Mouse (Mus musculus): ENCODE results near the gene Comt. TPM values are rescaled to one million over a fixed set of nuclear protein-coding genes. Genes with fewer than 3 reads are reported as not detected.

Gene Comt
- total and polyA plus RNA-seq, 3 experiments, result 139 to 208 (median 150) TPM

DNA sequence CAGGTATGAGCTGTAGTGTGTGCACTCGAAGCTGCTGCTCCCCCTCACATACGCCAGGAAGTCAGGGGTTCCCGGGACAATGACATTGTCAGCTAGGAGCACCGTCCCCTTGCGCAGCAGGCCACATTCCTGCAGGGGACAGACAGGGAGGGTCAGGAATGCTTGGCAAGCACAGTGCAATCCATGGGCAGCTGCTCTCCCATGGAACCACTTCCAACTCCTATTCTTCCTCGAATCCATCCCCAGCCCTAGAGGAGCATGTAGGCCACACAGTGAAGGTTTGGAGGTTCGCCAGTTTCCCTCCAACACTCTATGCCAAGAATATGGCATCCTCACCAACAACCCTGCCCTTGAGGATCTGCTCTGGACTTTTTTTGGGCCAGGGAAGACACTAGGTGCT lies 18.7 kb downstream of the Comt start:
- Histone ChIP-seq H3K36me3 (ENCODE audit: control insufficient read depth, insufficient read depth, low read length) (peaks cover 5% of the 10 kb centered on the region; the same call in 1 of the 2 replicates), H3K4me3 (no peak overlapping the region), H3K79me2 (replicated peaks; ENCODE audit: control insufficient read depth, insufficient read depth, low read length) (no peaks in the 10 kb centered on the region), H3K27ac (peak overlapping the region; percentile 45), H3K4me1 (ENCODE audit: control insufficient read depth, insufficient read depth, low read length) (peaks cover 12% of the 10 kb centered on the region), H3K27me3 (ENCODE audit: control insufficient read depth, insufficient read depth, low read length) (no peaks in the 10 kb centered on the region), H3K9ac (ENCODE audit: low read depth, low read length) (no peak overlapping the region)
- DNase-seq, result peak in 1 of 2 experiments; percentile 53
- no peak for TF ChIP-seq POLR2A (IDR thresholded peaks at IDR 0.05; ENCODE audit: insufficient read depth, low read depth, low read length)
- peak; percentile 53 for TF ChIP-seq EP300 (IDR thresholded peaks at IDR 0.05; ENCODE audit: insufficient read depth, low read depth, low read length)
- 18% methylated on average over 7 of the region's 7 CpGs for WGBS
- intact Hi-C loops (cut with DNase I), result loop anchor here (2.0 kb wide), 1 partner anchor 63 kb away; no protein-coding TSS in a partner anchor

DNA sequence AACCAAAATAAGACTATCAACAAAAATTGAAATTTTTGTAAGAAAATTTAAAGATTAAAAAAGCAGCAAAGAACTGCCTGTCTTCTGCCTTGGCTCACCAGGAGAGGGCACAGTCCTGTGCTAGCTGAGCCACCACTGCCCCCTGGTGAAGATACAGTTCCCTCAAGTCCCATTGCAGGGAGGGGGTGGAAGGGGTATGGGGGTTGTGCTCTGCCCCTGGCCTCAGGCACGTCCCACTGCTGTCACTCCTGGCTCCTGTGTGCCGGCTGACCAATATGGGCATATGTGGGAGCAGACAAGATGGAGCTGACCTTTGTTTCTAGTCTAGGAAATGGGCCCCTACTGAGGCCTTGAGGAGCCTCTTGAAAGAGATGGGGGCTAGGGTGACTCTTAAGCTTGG lies 20.4 kb downstream of the Comt start:
- H3K4me1 ChIP-seq (ENCODE audit: control insufficient read depth, insufficient read depth, low read length), result peaks cover 9% of the 10 kb centered on the region
- WGBS, result 11% methylated on average over 2 of the region's 2 CpGs
- H3K36me3 ChIP-seq (ENCODE audit: control insufficient read depth, insufficient read depth, low read length), result no peaks in the 10 kb centered on the region
- peak overlapping the region; percentile 36 for H3K27ac ChIP-seq
- no peaks in the 10 kb centered on the region for H3K27me3 ChIP-seq (ENCODE audit: control insufficient read depth, insufficient read depth, low read length)
- no peak overlapping the region for H3K9ac ChIP-seq (ENCODE audit: low read depth, low read length)
- intact Hi-C loops (cut with DNase I), result loop anchor here (2.0 kb wide), 1 partner anchor 61 kb away; no protein-coding TSS in a partner anchor
- H3K79me2 ChIP-seq (replicated peaks; ENCODE audit: control insufficient read depth, insufficient read depth, low read length), result no peaks in the 10 kb centered on the region
- peak; percentile 61 to 64 for DNase-seq
- H3K4me3 ChIP-seq, result no peak overlapping the region
- no peak for TF ChIP-seq POLR2A (IDR thresholded peaks at IDR 0.05; ENCODE audit: insufficient read depth, low read depth, low read length)
- peak; percentile 83 for TF ChIP-seq CTCF (IDR thresholded peaks at IDR 0.05)
- peak; percentile 77; the same call in 1 of the 2 replicates for TF ChIP-seq EP300 (IDR thresholded peaks at IDR 0.05; ENCODE audit: insufficient read depth, low read depth, low read length)

DNA sequence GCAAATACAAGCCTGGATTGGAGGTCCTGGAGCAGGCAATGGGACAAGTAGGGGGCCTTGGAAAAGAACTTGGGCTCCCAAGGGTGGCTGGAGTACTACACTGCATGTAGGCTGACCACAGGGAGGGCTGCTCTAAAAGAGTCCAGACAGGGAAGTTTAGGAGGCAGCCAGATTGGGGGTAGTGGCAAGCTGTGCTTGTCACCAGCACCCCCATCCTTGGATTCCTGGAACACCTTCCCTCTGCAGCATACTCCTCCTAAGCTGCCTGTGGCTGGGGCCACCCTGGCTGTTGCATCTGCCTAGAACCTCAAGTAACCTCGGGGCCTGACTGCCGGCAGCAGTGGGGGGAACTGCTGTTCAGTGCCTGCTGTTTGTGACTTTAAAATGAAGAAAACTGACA lies 20.8 kb downstream of the Comt start:
- peak overlapping the region; percentile 36; the same call in 1 of the 2 replicates for H3K27ac ChIP-seq
- no peaks in the 10 kb centered on the region for H3K27me3 ChIP-seq (ENCODE audit: control insufficient read depth, insufficient read depth, low read length)
- no peaks in the 10 kb centered on the region for H3K36me3 ChIP-seq (ENCODE audit: control insufficient read depth, insufficient read depth, low read length)
- H3K9ac ChIP-seq (ENCODE audit: low read depth, low read length), result no peak overlapping the region
- intact Hi-C loops (cut with DNase I), result loop anchor here (2.0 kb wide), 1 partner anchor 61 kb away; no protein-coding TSS in a partner anchor
- H3K4me1 ChIP-seq (ENCODE audit: control insufficient read depth, insufficient read depth, low read length), result peaks cover 9% of the 10 kb centered on the region
- no peaks in the 10 kb centered on the region for H3K79me2 ChIP-seq (replicated peaks; ENCODE audit: control insufficient read depth, insufficient read depth, low read length)
- no peak for DNase-seq
- 60% methylated on average over 2 of the region's 2 CpGs for WGBS
- no peak for TF ChIP-seq POLR2A (IDR thresholded peaks at IDR 0.05; ENCODE audit: insufficient read depth, low read depth, low read length)
- TF ChIP-seq CTCF (IDR thresholded peaks at IDR 0.05), result no peak
- TF ChIP-seq EP300 (IDR thresholded peaks at IDR 0.05; ENCODE audit: insufficient read depth, low read depth, low read length), result no peak
- no peak overlapping the region for H3K4me3 ChIP-seq

DNA sequence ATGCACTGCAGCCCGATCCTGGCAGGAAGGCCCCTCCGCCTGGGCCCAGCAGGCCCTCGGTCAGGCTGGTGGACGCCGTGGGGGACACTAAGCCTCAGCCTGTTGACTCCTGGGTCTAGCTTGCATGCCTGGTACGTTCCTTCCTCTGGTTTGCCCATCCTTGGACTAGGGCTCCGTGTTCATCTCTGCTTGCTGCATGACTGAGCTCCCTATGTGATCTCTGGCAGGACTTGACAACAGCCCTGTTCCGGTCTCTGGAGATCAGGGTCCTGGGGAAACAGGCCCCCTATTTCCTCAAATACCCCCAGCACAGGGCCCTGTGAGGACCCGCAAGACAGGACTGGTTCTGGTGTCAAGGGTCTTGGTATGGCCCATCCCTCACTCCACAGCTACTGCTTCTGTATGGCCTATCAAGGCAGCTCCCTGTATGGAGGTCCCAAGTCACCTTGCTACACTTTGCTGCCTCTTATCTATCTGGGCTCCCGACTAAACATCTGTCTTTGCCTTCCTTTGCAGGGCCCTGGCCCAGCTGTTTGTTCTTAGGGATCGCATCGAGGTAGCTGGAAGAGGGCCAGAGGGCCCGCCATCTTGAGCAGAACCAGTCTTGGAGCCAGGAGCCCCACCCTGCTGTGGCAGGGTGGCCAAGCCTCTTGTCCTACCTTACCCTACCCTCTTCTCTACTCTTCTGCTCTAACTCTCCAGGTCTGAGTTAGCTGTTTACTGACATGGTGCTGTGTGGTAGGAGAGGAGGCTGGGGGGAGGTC lies 21.4 kb downstream of the Comt start:
- Histone ChIP-seq H3K4me1 (ENCODE audit: control insufficient read depth, insufficient read depth, low read length) (peaks cover 9% of the 10 kb centered on the region), H3K27ac (no peak overlapping the region), H3K9ac (ENCODE audit: low read depth, low read length) (no peak overlapping the region), H3K27me3 (ENCODE audit: control insufficient read depth, insufficient read depth, low read length) (no peaks in the 10 kb centered on the region), H3K4me3 (no peak overlapping the region), H3K36me3 (ENCODE audit: control insufficient read depth, insufficient read depth, low read length) (no peaks in the 10 kb centered on the region), H3K79me2 (replicated peaks; ENCODE audit: control insufficient read depth, insufficient read depth, low read length) (no peaks in the 10 kb centered on the region)
- intact Hi-C loops (cut with DNase I), result no loop called here
- no peak for DNase-seq
- 73% methylated on average over 13 of the region's 13 CpGs for WGBS
- TF ChIP-seq CTCF (IDR thresholded peaks at IDR 0.05), result no peak
- TF ChIP-seq EP300 (IDR thresholded peaks at IDR 0.05; ENCODE audit: insufficient read depth, low read depth, low read length), result no peak
- no peak for TF ChIP-seq POLR2A (IDR thresholded peaks at IDR 0.05; ENCODE audit: insufficient read depth, low read depth, low read length)

DNA sequence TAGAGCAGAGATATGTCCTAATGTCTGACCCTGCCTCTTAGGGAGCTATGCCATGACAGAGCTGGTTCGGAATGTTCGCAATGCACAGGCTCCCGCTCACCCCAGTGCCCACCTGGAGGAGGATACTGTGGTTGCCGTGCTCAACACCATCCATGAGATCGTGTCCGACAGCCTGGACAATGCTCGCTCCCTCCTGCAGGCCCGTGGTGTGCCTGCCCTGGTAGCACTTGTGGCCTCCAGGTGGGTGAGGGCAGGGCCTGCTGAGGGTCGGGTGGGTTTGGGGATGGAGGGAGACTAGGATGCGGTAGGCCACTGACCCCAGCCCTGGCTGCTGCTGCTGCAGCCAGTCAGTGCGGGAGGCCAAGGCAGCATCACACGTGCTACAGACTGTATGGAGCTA lies 23.4 kb downstream of the Comt start:
- Histone ChIP-seq H3K27me3 (ENCODE audit: control insufficient read depth, insufficient read depth, low read length) (no peaks in the 10 kb centered on the region), H3K4me1 (ENCODE audit: control insufficient read depth, insufficient read depth, low read length) (peaks cover 9% of the 10 kb centered on the region), H3K4me3 (no peak overlapping the region), H3K36me3 (ENCODE audit: control insufficient read depth, insufficient read depth, low read length) (no peaks in the 10 kb centered on the region), H3K79me2 (replicated peaks; ENCODE audit: control insufficient read depth, insufficient read depth, low read length) (no peaks in the 10 kb centered on the region), H3K9ac (ENCODE audit: low read depth, low read length) (no peak overlapping the region), H3K27ac (no peak overlapping the region)
- WGBS, result 86% methylated on average over 12 of the region's 12 CpGs
- DNase-seq, result no peak
- TF ChIP-seq CTCF (IDR thresholded peaks at IDR 0.05), result no peak
- no peak for TF ChIP-seq POLR2A (IDR thresholded peaks at IDR 0.05; ENCODE audit: insufficient read depth, low read depth, low read length)
- no peak for TF ChIP-seq EP300 (IDR thresholded peaks at IDR 0.05; ENCODE audit: insufficient read depth, low read depth, low read length)
- intact Hi-C loops (cut with DNase I), result no loop called here

All from heart, adult 2 months (tissue).